Mouse (Mus musculus): ENCODE data around the gene As3mt. TPM values are rescaled to one million over a fixed set of nuclear protein-coding genes. Genes with fewer than 3 reads are reported as not detected.

As3mt gene
- polyA plus RNA-seq, 1 experiment from 2014 or later = 32.2 TPM

GRCm38 (mm10) chr19:46675641-46676040, 31.6 kb upstream of the As3mt start:
- Histone ChIP-seq H3K4me3 (no peak overlapping the region), H3K9ac (no peak overlapping the region), H3K27me3 (replicated peaks) (no peaks in the 10 kb centered on the region; the same call in 1 of the 2 replicates), H3K4me1 (no peaks in the 10 kb centered on the region), H3K9me3 (no peaks in the 10 kb centered on the region), H3K36me3 (no peaks in the 10 kb centered on the region), H3K27ac (no peak overlapping the region), H3K4me2 (replicated peaks) (no peak overlapping the region)
- no peak for ATAC-seq (ENCODE audit: low FRiP score, low read depth)
- WGBS = 91% methylated on average over 3 of the region's 3 CpGs

DNA sequence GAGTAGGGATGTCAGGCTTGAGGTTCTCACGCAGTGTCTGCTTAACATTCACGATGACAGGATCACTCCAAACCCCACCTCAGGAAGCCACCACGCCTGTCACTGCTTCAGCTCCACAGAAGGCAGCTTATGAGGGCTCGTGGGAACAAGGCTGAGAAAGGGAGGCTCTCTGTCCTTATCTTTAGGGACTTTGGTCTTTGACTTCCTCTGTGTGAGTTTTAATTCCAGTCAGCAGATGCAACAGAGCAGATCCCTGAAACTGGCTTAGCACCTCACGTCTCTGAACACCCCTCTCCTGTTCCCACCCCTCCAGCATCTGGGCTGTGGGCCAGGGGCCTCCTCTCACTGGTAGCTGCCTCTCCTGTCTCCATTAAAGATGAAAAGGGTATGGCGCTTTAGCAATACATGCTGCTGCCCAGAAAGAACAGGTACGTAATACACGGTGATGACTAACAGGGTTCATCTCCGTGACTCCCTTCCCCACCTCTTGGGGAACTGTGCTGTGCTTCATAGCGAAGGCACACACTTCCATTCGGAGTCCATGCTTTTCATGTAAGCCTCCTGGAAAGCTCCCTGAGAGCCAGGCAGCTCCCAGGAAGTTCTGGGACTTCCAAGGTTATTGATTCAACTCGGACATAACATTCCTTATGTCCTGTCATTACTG, 27.4 kb upstream of the As3mt start:
- Histone ChIP-seq H3K36me3 (no peaks in the 10 kb centered on the region), H3K4me3 (no peak overlapping the region), H3K4me2 (replicated peaks) (no peak overlapping the region), H3K9me3 (no peaks in the 10 kb centered on the region), H3K27me3 (replicated peaks) (no peaks in the 10 kb centered on the region), H3K9ac (no peak overlapping the region), H3K27ac (no peak overlapping the region), H3K4me1 (no peaks in the 10 kb centered on the region)
- ATAC-seq (ENCODE audit: low FRiP score, low read depth) = no peak
- 72% methylated on average over 12 of the region's 12 CpGs for WGBS

DNA sequence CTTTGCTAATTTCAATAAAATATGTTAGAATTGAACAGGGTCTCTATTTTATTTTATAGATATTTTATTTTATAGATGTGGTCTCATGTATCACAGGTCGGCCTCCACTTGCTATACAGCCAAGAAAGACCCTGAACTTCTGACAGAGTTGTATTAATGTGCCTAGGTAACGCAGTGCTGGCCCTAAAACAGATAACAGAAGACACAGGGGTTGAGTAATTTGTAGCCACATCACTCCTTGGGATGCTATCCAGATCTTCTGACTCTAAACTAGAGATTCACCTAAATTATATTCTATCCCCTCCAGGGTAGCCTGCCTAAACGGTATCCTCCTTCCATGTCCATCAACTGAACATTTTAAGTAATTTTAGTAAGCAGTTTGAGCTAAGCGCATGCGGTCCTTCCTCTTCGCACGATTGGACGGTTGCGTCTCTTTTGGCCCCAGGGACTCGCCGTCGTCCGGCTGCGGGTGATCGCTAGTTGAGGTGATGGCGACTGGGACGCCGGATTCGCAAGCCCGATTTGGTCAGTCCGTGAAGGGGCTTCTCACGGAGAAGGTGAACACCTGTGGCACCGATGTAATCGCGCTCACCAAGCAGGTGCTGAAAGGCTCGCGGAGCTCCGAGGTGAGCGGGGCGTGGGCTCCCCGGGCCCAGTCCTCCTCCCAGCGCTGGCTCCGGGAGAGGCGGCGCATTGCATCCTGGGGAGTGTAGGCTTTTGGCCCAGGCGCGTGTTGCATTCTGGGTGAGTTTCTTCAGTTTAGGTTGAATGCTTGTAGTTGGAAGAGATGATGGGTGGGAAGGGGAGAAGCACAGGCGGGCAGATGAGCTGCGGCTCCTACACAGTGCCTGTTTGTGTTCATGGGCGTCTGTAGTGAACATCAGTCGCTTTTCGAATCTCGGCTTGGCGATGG, 17.5 kb upstream of the As3mt start, which contains the start of gene Borcs7:
Gene Borcs7, plus strand, starts transcription at position 447 of the 913 bp plus-strand sequence.
- Histone ChIP-seq H3K27ac (no peak within 1 kb of the TSS), H3K9me3 (no peaks in the 10 kb centered on the region), H3K4me3 (peak within 1 kb of the TSS; percentile 62), H3K4me2 (replicated peaks) (peak within 1 kb of the TSS; percentile 63), H3K36me3 (peaks cover 1% of the 10 kb centered on the region; the same call in 1 of the 2 replicates), H3K9ac (peak within 1 kb of the TSS; percentile 69), H3K27me3 (replicated peaks) (no peaks in the 10 kb centered on the region), H3K4me1 (peaks cover 9% of the 10 kb centered on the region; the same call in 1 of the 2 replicates)
- WGBS = 3% methylated on average over 44 of the region's 44 CpGs
- peak; percentile 85 for ATAC-seq (ENCODE audit: low FRiP score, low read depth)

DNA sequence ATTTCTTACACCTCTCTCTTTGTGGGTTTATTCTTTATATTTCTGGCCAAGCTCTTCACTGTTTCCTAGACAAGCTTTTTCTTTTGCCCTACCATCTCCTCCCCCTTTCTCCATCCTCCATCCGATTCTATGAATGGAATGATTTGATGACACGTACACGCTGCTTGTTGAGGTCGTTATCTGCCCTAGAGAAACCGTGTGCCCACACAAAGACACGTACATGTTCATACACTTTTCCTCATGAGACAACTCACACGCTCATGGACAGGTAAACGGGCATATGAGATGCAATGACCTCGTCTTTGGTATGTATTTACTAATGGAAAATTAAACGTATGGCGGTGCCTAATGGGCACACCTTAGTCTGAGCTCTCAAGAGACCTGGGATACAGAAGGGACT, 16.9 kb upstream of the As3mt start:
- peak; percentile 65 for ATAC-seq (ENCODE audit: low FRiP score, low read depth)
- H3K9me3 ChIP-seq = no peaks in the 10 kb centered on the region
- H3K27ac ChIP-seq = no peak overlapping the region
- no peaks in the 10 kb centered on the region for H3K27me3 ChIP-seq (replicated peaks)
- H3K4me2 ChIP-seq (replicated peaks) = peak overlapping the region; percentile 63
- H3K4me3 ChIP-seq = peak overlapping the region; percentile 62
- peaks cover 8% of the 10 kb centered on the region; the same call in 1 of the 2 replicates for H3K36me3 ChIP-seq
- peak overlapping the region; percentile 69 for H3K9ac ChIP-seq
- WGBS = 79% methylated on average over 11 of the region's 11 CpGs
- peaks cover 9% of the 10 kb centered on the region; the same call in 1 of the 2 replicates for H3K4me1 ChIP-seq

- no peak overlapping the region for H3K27ac ChIP-seq
- H3K4me2 ChIP-seq (replicated peaks) = no peak overlapping the region
- no peaks in the 10 kb centered on the region for H3K9me3 ChIP-seq
- no peak overlapping the region for H3K9ac ChIP-seq
- ATAC-seq (ENCODE audit: low FRiP score, low read depth) = no peak
- peaks cover 8% of the 10 kb centered on the region; the same call in 1 of the 2 replicates for H3K36me3 ChIP-seq
- WGBS = 84% methylated on average over 2 of the region's 2 CpGs
- H3K27me3 ChIP-seq (replicated peaks) = no peaks in the 10 kb centered on the region
- H3K4me1 ChIP-seq = peaks cover 9% of the 10 kb centered on the region; the same call in 1 of the 2 replicates
- H3K4me3 ChIP-seq = no peak overlapping the region
These were observed 16.2 kb upstream of the As3mt start for GRCm38 (mm10) chr19:46691078-46691477.

GRCm38 (mm10) chr19:46693146-46693545, 14.1 kb upstream of the As3mt start:
- no peak for ATAC-seq (ENCODE audit: low FRiP score, low read depth)
- Histone ChIP-seq H3K4me1 (peaks cover 9% of the 10 kb centered on the region; the same call in 1 of the 2 replicates), H3K4me3 (no peak overlapping the region), H3K4me2 (replicated peaks) (no peak overlapping the region), H3K27ac (no peak overlapping the region), H3K9ac (no peak overlapping the region), H3K27me3 (replicated peaks) (no peaks in the 10 kb centered on the region), H3K36me3 (peaks cover 12% of the 10 kb centered on the region; the same call in 1 of the 2 replicates), H3K9me3 (no peaks in the 10 kb centered on the region)
- 84% methylated on average over 4 of the region's 4 CpGs for WGBS

GRCm38 (mm10) chr19:46696482-46696881, 10.8 kb upstream of the As3mt start:
- Histone ChIP-seq H3K36me3 (peaks cover 19% of the 10 kb centered on the region; the same call in 1 of the 2 replicates), H3K27ac (no peak overlapping the region), H3K4me1 (no peaks in the 10 kb centered on the region), H3K27me3 (replicated peaks) (no peaks in the 10 kb centered on the region), H3K4me3 (no peak overlapping the region), H3K9ac (no peak overlapping the region), H3K4me2 (replicated peaks) (no peak overlapping the region), H3K9me3 (no peaks in the 10 kb centered on the region)
- ATAC-seq (ENCODE audit: low FRiP score, low read depth) = no peak
- WGBS = 91% methylated on average over 8 of the region's 8 CpGs

DNA sequence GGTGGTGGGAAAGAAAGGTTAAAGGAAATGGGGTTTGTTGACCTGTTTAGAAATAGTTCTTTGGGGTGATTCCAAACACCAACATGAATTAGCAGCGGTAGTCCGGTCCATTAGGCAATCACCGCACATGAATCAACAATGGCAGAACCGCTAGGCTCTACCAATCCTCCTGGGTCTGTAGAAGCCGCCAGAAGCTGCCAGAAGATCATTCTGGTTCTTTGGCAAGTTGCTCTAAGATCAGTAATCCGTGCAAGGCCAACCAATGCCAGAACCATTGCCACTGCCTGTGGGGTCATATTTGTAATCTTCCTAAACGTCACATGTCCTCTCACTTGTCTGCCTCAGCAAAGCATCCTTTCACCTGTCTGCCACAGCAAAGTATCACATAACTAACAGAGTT, 10.3 kb upstream of the As3mt start:
- H3K9ac ChIP-seq = no peak overlapping the region
- H3K4me1 ChIP-seq = no peaks in the 10 kb centered on the region
- H3K4me2 ChIP-seq (replicated peaks) = no peak overlapping the region
- no peak overlapping the region for H3K27ac ChIP-seq
- H3K36me3 ChIP-seq = peaks cover 19% of the 10 kb centered on the region; the same call in 1 of the 2 replicates
- WGBS = 92% methylated on average over 7 of the region's 7 CpGs
- H3K4me3 ChIP-seq = no peak overlapping the region
- H3K27me3 ChIP-seq (replicated peaks) = no peaks in the 10 kb centered on the region
- ATAC-seq (ENCODE audit: low FRiP score, low read depth) = no peak
- H3K9me3 ChIP-seq = no peaks in the 10 kb centered on the region

GRCm38 (mm10) chr19:46697840-46698517, 9.3 kb upstream of the As3mt start:
- Histone ChIP-seq H3K27ac (no peak overlapping the region), H3K36me3 (peaks cover 19% of the 10 kb centered on the region; the same call in 1 of the 2 replicates), H3K27me3 (replicated peaks) (no peaks in the 10 kb centered on the region), H3K4me2 (replicated peaks) (no peak overlapping the region), H3K4me1 (no peaks in the 10 kb centered on the region), H3K4me3 (no peak overlapping the region), H3K9ac (no peak overlapping the region), H3K9me3 (no peaks in the 10 kb centered on the region)
- ATAC-seq (ENCODE audit: low FRiP score, low read depth) = no peak
- WGBS = 50% methylated on average over 19 of the region's 19 CpGs

DNA sequence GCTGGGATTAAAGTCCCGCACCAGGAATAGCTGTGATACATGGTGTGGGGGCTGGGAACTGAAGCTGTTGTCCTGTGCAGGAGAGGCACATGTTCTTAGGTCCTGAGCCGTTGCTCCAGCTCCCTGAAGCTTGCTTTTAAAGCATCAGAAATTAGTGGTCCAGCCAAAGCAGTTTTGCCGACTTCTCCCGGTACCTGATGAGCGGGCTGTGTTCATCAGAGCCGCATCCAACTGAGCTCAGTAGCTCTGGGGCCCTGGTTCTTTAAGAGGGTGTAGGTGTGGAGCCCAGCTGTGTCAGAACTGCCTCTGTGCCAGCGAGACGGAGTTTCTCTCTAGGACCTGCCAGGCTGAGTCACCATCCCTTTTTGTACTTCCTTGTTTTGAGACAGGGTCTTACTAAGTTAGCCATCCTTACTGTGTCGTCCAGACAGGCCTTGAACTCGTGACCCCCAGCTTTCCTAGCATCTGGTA, 8.2 kb upstream of the As3mt start:
- Histone ChIP-seq H3K4me3 (no peak overlapping the region), H3K27me3 (replicated peaks) (no peaks in the 10 kb centered on the region), H3K4me1 (no peaks in the 10 kb centered on the region), H3K27ac (no peak overlapping the region), H3K9ac (no peak overlapping the region), H3K36me3 (peaks cover 19% of the 10 kb centered on the region; the same call in 1 of the 2 replicates), H3K9me3 (no peaks in the 10 kb centered on the region), H3K4me2 (replicated peaks) (no peak overlapping the region)
- 81% methylated on average over 10 of the region's 10 CpGs for WGBS
- no peak for ATAC-seq (ENCODE audit: low FRiP score, low read depth)

DNA sequence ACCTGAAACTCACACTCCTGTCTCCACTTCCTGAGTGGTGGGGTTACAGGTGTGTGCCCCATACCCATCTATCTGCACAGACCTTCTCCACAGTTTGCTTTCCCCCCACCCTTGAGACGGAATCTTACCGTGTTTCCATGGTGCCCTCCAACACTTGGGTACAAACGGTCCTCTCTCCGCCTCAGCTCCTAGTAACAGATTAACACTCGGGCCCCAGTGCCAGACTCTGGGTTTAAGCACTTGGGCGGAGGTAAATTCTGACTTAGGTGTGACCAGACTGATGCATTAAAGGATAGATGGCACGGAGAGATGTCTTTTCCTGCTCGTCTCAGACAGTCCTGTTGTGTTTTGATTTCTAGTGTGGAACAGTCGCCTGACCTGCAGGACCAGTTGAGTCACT, 6.1 kb upstream of the As3mt start:
- ATAC-seq (ENCODE audit: low FRiP score, low read depth) = no peak

More for the DNA sequence above, 6.1 kb upstream of the As3mt start:
- H3K4me2 ChIP-seq (replicated peaks) = no peak overlapping the region
- H3K9me3 ChIP-seq = no peaks in the 10 kb centered on the region
- H3K4me3 ChIP-seq = no peak overlapping the region
- H3K27ac ChIP-seq = no peak overlapping the region
- no peaks in the 10 kb centered on the region for H3K27me3 ChIP-seq (replicated peaks)
- no peaks in the 10 kb centered on the region for H3K4me1 ChIP-seq
- H3K9ac ChIP-seq = no peak overlapping the region
- peaks cover 11% of the 10 kb centered on the region; the same call in 1 of the 2 replicates for H3K36me3 ChIP-seq
- WGBS = 86% methylated on average over 9 of the region's 9 CpGs
